Mouse (Mus musculus): ENCODE results near the gene Lpcat4.

The Lpcat4 gene

GRCm38 (mm10) chr2:112239212-112239934 lies at the start of gene Lpcat4:
Lpcat4 (plus strand) TSS chr2:112239468.
- peak; percentile 89 for DNase-seq

GRCm38 (mm10) chr2:112196859-112197258 lies 42.4 kb upstream of the Lpcat4 start:
- peak; percentile 17 for DNase-seq

DNA sequence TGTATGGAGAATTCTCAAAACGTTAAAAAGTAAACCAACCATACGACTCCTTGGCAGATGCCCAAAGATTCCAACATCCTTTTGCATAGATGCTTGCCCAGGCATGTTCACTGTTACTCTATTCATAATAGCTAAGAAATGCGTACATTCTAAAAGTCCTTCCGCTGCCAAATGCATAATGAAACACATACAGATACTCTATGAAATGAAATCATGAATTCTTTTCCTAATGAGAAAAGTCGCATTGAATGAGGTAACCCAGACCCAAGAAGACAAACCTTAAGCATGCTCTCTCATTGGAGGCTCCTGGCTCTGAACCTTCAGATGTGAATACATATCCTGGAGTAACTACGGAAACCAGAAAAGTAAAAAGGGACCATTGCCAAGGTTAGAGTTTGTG lies 36.2 kb upstream of the Lpcat4 start:
- DNase-seq = no peak

GRCm38 (mm10) chr2:112210142-112210541 lies 29.1 kb upstream of the Lpcat4 start:
- peak; percentile 37 for DNase-seq

GRCm38 (mm10) chr2:112210699-112211098 lies 28.6 kb upstream of the Lpcat4 start:
- no peak for DNase-seq

DNA sequence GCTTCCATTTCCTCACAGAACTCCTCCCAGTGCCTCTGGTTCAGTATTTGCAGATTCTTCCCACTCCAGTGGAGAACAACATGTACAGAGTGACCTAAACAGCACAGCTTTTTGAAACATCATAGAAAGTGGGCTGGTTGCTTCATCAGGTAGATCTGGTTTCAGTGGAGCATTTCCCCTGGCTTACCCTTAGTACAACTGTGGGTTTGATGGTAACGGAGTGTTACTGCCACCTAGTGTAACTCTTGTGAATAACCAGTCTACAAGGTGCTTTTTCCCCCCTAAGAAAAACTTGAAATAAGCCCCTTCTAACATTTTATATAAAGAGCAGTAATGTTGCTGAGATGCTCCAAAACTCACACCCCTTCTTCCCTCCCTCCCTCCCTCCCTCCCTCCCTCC lies 23.3 kb upstream of the Lpcat4 start:
- DNase-seq = no peak

- no peak for DNase-seq
Measured at GRCm38 (mm10) chr2:112217614-112218013, 21.7 kb upstream of the Lpcat4 start.

DNA sequence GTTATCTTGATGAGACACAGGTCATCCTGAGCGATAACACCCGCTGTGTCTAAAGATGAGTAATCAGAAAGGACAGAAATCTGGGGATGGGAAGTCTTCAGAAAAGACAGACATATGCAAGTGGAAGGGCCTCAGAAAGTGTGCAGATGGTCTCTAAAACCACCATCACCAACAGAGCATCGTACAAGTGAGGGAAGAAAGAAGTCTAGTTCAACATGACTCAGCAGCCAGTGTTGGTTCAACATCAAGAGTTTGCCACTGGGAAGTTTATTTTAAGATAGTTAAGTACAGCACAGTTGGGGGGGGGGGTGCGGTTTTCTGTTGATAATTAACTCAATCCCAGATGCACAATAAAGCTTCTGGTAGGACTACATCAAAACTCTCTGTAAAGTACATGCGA lies 18.4 kb upstream of the Lpcat4 start:
- DNase-seq = no peak

GRCm38 (mm10) chr2:112222607-112223006 lies 16.7 kb upstream of the Lpcat4 start:
- no peak for DNase-seq

DNA sequence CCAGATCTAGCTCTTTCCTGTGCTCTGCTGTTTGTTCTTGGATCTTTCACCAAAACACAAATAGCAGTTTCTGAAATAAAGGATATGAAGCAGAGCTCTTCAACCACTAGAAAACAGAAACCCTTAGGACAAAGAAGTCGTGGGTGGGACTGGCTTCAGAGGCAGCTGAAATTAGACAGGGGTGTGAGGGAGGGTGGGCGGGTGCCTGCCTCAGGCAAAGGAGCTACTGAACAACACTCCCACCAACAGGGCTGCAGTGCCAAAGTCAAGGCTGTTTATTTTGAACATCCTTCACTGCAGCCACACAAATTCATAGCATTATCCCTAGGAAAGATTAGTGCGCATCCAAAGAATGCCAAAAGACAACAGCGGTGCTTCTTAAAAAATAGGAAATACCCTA lies 14.9 kb upstream of the Lpcat4 start:
- DNase-seq = no peak

DNA sequence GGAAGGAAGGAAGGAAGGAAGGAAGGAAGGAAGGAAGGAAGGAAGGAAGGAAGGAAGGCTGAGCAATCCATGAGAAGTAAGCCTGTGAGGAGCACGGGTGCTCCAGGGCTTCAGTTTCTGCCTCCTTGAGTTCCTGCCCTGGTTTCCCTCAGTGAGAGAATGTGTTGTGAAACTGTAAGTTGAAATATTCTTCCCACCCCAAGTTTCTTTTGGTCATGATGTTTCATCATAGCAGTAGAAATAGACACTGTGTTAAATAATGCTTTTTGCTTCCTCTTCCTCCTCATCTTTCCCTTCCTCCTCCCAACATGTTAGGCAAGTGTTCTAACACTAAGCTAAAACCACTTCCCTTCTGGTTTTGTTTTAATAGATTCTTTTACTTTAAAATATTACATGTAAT lies 6.6 kb upstream of the Lpcat4 start:
- no peak for DNase-seq

DNA sequence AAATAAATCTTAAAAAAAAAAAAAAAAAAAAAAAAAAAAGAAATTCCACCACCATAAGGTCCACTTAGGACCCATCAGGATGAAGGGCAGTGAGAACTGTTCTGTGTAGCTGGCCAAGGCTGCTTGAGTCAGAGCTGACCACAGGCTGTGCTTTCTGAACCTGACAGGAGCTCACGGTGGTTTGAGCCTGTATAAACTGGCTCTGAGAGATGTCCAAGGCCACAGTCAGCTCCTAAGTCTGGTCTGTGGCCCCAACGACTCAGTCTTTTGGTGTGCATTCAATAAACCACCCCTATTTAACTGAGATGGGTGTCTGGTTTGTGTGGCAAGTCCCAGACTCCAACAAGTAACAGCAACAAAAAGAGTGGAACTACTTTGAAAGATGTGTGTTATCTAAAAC lies 2.6 kb upstream of the Lpcat4 start:
- no peak for DNase-seq

GRCm38 (mm10) chr2:112238006-112238405 lies 1.3 kb upstream of the Lpcat4 start:
- no peak for DNase-seq

- peak; percentile 42 for DNase-seq
Measured at GRCm38 (mm10) chr2:112239935-112240721, 860 bp downstream of the Lpcat4 start.

GRCm38 (mm10) chr2:112241787-112242186 lies 2.5 kb downstream of the Lpcat4 start:
- DNase-seq = no peak

DNA sequence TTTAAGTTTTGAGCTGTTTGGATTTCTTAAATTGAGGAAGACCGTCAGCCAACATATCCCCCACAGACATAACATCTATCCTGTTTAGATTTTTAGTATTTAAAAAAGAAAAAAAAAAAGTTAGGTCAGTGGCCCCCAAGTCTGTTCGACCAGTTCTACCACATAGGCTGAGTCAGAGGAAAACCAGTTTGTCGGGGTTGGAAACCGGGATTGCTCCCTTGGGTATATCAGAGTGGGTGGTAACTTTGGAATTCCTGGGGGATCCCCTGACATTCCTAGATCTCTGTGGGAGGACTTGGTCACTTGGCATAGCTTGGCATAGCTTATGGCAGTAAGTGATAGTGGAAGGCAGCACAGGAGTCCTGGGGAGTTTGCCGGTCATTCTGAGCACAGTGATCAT lies 6.0 kb downstream of the Lpcat4 start:
- no peak for DNase-seq

GRCm38 (mm10) chr2:112246193-112246592 lies 6.9 kb downstream of the Lpcat4 start:
- DNase-seq = no peak

DNA sequence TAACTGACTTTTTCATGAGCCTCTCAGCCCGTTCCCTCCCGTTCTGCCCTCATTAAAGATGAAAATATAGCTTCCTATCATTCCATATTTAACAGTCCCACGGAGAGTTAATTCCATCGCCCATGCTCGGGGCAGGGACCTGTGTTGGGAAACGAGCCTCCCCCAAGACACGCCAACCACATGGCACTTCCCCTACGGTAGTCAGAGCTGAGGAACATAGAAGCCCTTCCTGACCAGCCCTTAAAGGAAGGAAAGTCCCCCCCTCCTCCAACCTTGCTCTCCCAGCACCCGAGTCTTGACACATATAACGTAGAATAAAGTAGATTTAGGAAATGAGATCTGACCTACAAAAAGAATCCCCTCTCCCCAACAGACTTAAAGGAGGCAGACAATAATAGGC lies 8.1 kb downstream of the Lpcat4 start:
- DNase-seq = no peak

DNA sequence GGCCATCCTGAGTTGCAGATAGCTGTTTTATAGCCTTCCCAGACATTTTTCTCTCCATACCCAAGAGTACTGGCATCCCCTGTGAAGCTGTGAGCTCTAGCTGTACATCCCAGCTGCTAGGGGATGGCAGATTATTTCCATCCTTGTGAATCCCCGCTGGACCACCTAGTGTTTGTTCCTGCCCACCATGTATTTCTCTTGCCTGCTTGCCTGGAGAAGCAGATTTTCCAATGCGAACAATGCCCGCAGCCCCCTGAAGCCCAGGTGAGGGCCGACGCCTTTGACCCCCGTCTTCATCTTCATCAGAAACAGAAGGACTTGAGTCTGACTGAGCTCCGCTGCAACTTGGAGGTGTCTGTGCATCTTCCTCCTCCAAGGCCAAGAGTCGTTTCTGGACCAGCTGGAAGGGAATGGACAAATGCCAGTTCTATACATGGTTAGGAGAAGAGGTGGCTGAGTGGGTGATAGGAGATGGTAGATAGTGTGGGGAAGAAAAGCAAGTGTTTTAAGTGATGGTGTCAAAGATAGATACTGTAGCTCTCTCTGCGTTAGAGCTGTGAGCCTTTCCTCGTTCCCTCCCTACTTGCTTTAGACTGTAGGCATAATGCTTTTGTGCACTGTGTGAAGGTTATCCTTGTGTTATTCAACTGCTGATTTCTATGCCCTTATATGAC lies 10.6 kb downstream of the Lpcat4 start:
- DNase-seq = peak; percentile 32

DNA sequence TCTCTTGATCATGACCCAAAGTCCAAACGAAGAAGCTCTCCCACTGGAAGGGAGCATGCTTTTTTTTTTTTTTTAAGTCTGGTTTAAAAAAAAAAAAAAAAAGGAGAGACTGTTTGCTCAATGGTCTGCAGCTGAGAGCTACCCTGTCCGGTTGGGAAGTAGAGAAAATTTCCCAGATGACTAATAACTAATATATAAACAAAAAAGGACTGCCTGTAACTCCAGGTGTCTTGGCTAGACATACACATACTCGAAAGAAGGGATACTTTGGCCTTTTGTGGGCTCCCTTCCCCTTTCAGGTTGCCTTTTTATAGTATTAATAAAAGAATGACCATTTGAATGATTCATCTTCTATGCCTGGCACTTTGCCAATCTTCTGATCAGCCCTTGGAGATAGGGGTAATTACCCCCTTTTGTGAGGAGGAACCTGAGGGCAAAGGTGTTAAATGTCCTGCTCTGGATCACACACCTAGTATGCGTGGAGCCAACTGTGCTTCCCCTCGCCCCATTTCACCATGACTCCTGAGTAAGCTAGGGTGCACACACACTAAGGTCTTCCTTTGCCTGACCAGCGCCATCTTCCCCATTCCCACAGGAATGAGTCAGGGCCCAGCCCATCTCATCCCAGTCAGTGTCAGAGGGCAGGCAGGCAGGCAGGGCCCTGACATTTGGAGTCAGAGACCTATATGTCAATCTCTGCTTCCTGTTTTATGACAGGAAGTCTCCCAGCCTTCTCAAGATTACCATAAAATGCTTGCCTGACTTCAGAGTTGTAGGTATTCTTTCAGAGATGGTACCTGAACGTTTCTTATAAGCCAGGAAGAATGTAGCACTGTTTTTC lies 15.6 kb downstream of the Lpcat4 start:
- DNase-seq = no peak

DNA sequence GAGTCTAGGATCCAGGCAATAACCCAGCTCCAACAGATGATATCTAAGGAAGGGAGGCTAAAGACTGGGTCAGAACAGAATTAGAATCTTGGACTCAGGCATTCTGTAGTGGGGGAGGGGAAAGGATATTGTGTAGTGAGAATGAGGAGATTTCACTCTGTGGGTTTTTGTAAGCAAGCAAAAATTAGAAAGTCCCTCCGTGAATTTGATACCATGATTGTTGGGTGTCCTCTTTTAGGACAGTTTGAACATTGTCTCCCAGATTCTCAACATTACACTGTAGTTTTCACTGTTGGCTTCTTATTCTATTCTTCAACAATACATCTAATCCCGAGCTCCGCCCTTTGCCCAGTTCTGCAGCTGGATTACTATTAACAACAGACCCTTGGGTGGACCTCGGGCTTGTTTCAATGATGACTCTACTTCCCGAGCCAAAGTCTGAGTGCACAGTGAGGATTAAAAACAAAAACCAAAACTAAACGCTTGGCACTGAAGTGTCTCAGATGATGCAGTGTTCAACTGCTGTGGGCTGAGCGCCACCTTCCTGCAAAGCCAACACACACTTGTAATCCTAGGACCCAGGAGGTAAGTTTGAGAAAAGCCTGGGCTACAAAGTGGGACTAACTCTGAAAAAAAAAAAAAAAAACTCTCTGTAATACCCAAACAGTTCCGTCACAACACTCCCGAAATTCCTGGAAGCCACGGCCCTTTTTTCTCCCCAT lies 20.1 kb downstream of the Lpcat4 start, which contains the start of gene Nutm1:
Nutm1 (minus strand) TSS at position 51 of the 722 bp plus-strand sequence.
- no peak for DNase-seq
